Mouse (Mus musculus) liver, embryonic 15.5 days (tissue): ENCODE data around the gene Grb10. TPM values are rescaled to one million over a fixed set of nuclear protein-coding genes. Genes with fewer than 3 reads are reported as not detected.

Source experiments
- ATAC-seq: fragments of 200-750 bp; cut with Nextera tagmentation; 2 replicates; pipeline ENCODE4 v1.8.0; 2017; ENCODE audit warnings: moderate number of reproducible peaks, mild to moderate bottlenecking, moderate library complexity; ENCODE audit not compliant: insufficient read depth
- H3K27ac ChIP-seq: fragments of 300-500 bp; sonication (generic); replicated peaks from 2 replicates; pipeline ENCODE4 v1.5.1; 2015; ENCODE audit warnings: mild to moderate bottlenecking, inconsistent platforms
- H3K27me3 ChIP-seq: fragments of 300-500 bp; sonication (generic); 2 replicates; pipeline ENCODE4 v1.6.1; 2015; ENCODE audit warnings: mild to moderate bottlenecking, inconsistent platforms
- H3K36me3 ChIP-seq: fragments of 300-500 bp; sonication (generic); replicated peaks from 2 replicates; pipeline ENCODE4 v1.6.1; 2015; ENCODE audit warnings: moderate library complexity, mild to moderate bottlenecking, inconsistent platforms
- H3K4me1 ChIP-seq: fragments of 300-500 bp; sonication (generic); replicated peaks from 2 replicates; pipeline ENCODE4 v1.6.1; 2015; ENCODE audit warnings: inconsistent platforms
- H3K4me2 ChIP-seq: fragments of 300-500 bp; sonication (generic); 2 replicates; pipeline ENCODE4 v1.6.1; 2015; ENCODE audit warnings: moderate library complexity, mild to moderate bottlenecking, inconsistent platforms
- H3K4me3 ChIP-seq: fragments of 300-500 bp; sonication (generic); replicated peaks from 2 replicates; pipeline ENCODE4 v1.5.1; 2015; ENCODE audit warnings: mild to moderate bottlenecking, inconsistent platforms
- H3K9ac ChIP-seq: fragments of 300-500 bp; sonication (generic); 2 replicates; pipeline ENCODE4 v1.6.1; 2015; ENCODE audit warnings: moderate library complexity, mild to moderate bottlenecking, inconsistent platforms
- H3K9me3 ChIP-seq: fragments of 300-500 bp; sonication (generic); replicated peaks from 2 replicates; pipeline ENCODE4 v1.6.1; 2016; ENCODE audit warnings: inconsistent platforms
- WGBS: fragments of 180-500 bp; shearing (Covaris S2); methylation state at CpG from one replicate; pipeline ENCODE4 v1.1.7; 2015; ENCODE audit warnings: mixed read lengths; ENCODE audit not compliant: insufficient replicate concordance; 5-methylcytosine and 5-hydroxymethylcytosine counted together
- polyA plus RNA-seq: library from polyadenylated mRNA; unstranded; fragments of >200 nt; fragmentation: Nextera tagmentation; extraction: Ambion mirVana; gene quantifications from 2 replicates; pipeline ENCODE4 v1.2.1, GENCODE M21; 2015

Gene Grb10
- polyA plus RNA-seq, 1 experiment from 2014 or later, result 148 TPM

- Histone ChIP-seq H3K9ac (no peak within 1 kb of the TSS), H3K4me1 (peaks cover 8% of the 10 kb centered on the region), H3K9me3 (no peaks in the 10 kb centered on the region), H3K27ac (peak within 1 kb of the TSS; percentile 24; the same call in 1 of the 2 replicates), H3K4me2 (peak within 1 kb of the TSS; percentile 40), H3K36me3 (no peaks in the 10 kb centered on the region), H3K27me3 (no peaks in the 10 kb centered on the region), H3K4me3 (peak within 1 kb of the TSS; percentile 12; the same call in 1 of the 2 replicates)
- WGBS, result 56% methylated on average over 12 of the region's 12 CpGs
- peak; percentile 56 for ATAC-seq
Measured at GRCm38 (mm10) chr11:11897645-11898357, 140.7 kb downstream of the Grb10 start, which contains the start of gene Ddc. Gene Ddc (minus strand): TSS chr11:11898144.

DNA sequence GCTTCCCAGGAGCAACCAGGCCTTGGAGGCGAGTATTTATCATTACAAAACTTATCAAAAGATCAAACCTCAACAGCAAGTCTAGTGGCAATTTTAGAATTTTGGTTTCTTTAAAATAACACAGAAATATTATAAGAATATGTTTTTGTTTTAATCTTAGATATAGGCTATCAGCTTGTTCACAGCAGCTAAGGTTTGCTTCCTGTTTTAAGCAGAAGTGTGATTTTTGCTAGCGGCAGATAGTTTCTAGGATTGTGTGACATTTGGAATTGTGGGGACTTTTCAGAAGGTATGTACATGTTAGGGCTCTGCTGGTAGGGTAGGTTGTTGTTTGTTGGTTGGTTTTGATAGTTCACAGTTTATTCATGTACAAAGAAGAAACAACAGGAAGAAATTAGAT is 143.0 kb downstream of the Grb10 start:
- Histone ChIP-seq H3K9ac (no peak overlapping the region), H3K36me3 (no peaks in the 10 kb centered on the region), H3K27me3 (no peaks in the 10 kb centered on the region), H3K9me3 (no peaks in the 10 kb centered on the region), H3K4me3 (no peak overlapping the region), H3K4me2 (no peak overlapping the region), H3K4me1 (peaks cover 8% of the 10 kb centered on the region), H3K27ac (no peak overlapping the region)
- WGBS, result 42% methylated on average over 2 of the region's 2 CpGs
- no peak for ATAC-seq

GRCm38 (mm10) chr11:11893769-11894168 is 144.7 kb downstream of the Grb10 start:
- H3K4me1 ChIP-seq, result peaks cover 13% of the 10 kb centered on the region
- no peak overlapping the region for H3K4me2 ChIP-seq
- no peaks in the 10 kb centered on the region for H3K9me3 ChIP-seq
- no peak for ATAC-seq
- H3K9ac ChIP-seq, result no peak overlapping the region
- 51% methylated on average over 1 of the region's 1 CpGs for WGBS
- H3K36me3 ChIP-seq, result no peaks in the 10 kb centered on the region
- H3K4me3 ChIP-seq, result no peak overlapping the region
- no peak overlapping the region for H3K27ac ChIP-seq
- no peaks in the 10 kb centered on the region for H3K27me3 ChIP-seq

GRCm38 (mm10) chr11:11892993-11893602 is 145.4 kb downstream of the Grb10 start:
- H3K27me3 ChIP-seq, result no peaks in the 10 kb centered on the region
- H3K4me1 ChIP-seq, result peaks cover 13% of the 10 kb centered on the region
- H3K4me2 ChIP-seq, result no peak overlapping the region
- no peaks in the 10 kb centered on the region for H3K36me3 ChIP-seq
- WGBS, result 55% methylated on average over 10 of the region's 10 CpGs
- no peak overlapping the region for H3K9ac ChIP-seq
- no peak overlapping the region for H3K4me3 ChIP-seq
- no peak for ATAC-seq
- H3K9me3 ChIP-seq, result no peaks in the 10 kb centered on the region
- H3K27ac ChIP-seq, result no peak overlapping the region

GRCm38 (mm10) chr11:11891832-11892231 is 146.7 kb downstream of the Grb10 start:
- H3K4me2 ChIP-seq, result no peak overlapping the region
- H3K9ac ChIP-seq, result no peak overlapping the region
- H3K9me3 ChIP-seq, result no peaks in the 10 kb centered on the region
- peaks cover 24% of the 10 kb centered on the region for H3K4me1 ChIP-seq
- no peak overlapping the region for H3K4me3 ChIP-seq
- H3K36me3 ChIP-seq, result no peaks in the 10 kb centered on the region
- no peaks in the 10 kb centered on the region for H3K27me3 ChIP-seq
- ATAC-seq, result no peak
- no peak overlapping the region for H3K27ac ChIP-seq

- H3K9ac ChIP-seq, result no peak overlapping the region
- H3K9me3 ChIP-seq, result no peaks in the 10 kb centered on the region
- 73% methylated on average over 10 of the region's 10 CpGs for WGBS
- no peak for ATAC-seq
- no peaks in the 10 kb centered on the region for H3K36me3 ChIP-seq
- no peak overlapping the region for H3K27ac ChIP-seq
- H3K4me3 ChIP-seq, result no peak overlapping the region
- H3K27me3 ChIP-seq, result no peaks in the 10 kb centered on the region
- peaks cover 39% of the 10 kb centered on the region for H3K4me1 ChIP-seq
- H3K4me2 ChIP-seq, result no peak overlapping the region
Measured at GRCm38 (mm10) chr11:11890139-11890741, 148.2 kb downstream of the Grb10 start.

- no peak for ATAC-seq
- no peak overlapping the region for H3K9ac ChIP-seq
- H3K9me3 ChIP-seq, result no peaks in the 10 kb centered on the region
- no peak overlapping the region; the same call in 1 of the 2 replicates for H3K27ac ChIP-seq
- H3K27me3 ChIP-seq, result no peaks in the 10 kb centered on the region
- no peaks in the 10 kb centered on the region for H3K36me3 ChIP-seq
- 31% methylated on average over 3 of the region's 3 CpGs for WGBS
- H3K4me2 ChIP-seq, result no peak overlapping the region
- H3K4me3 ChIP-seq, result no peak overlapping the region
- peaks cover 54% of the 10 kb centered on the region for H3K4me1 ChIP-seq
Measured at GRCm38 (mm10) chr11:11888727-11889126, 149.8 kb downstream of the Grb10 start.

DNA sequence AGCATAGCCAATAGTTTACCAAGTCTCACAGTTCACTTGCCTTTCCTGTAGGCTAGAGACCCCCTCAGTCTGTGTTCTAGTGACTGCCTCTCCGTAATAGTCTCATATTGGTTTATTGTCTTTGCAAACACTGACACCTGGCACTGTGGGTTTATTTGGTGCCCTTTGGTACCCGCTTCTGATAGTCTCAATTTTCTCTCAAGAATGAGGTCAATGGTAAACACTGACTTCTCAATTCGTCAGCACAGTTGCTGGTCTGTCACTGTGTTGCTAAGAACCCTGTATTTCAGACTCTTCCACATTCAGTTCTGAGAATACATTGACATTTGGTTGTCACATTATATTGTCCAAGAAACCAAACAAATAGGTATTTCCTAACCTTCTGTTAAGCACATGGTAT is 150.4 kb downstream of the Grb10 start:
- H3K27me3 ChIP-seq, result no peaks in the 10 kb centered on the region
- WGBS, result 56% methylated on average over 3 of the region's 3 CpGs
- H3K36me3 ChIP-seq, result no peaks in the 10 kb centered on the region
- H3K27ac ChIP-seq, result no peak overlapping the region
- no peak for ATAC-seq
- no peak overlapping the region for H3K4me2 ChIP-seq
- no peaks in the 10 kb centered on the region for H3K9me3 ChIP-seq
- H3K4me1 ChIP-seq, result peaks cover 60% of the 10 kb centered on the region
- H3K9ac ChIP-seq, result no peak overlapping the region
- no peak overlapping the region for H3K4me3 ChIP-seq

GRCm38 (mm10) chr11:11886403-11886998 is 152.0 kb downstream of the Grb10 start:
- peaks cover 74% of the 10 kb centered on the region for H3K4me1 ChIP-seq
- H3K36me3 ChIP-seq, result no peaks in the 10 kb centered on the region
- no peak overlapping the region for H3K9ac ChIP-seq
- H3K9me3 ChIP-seq, result no peaks in the 10 kb centered on the region
- H3K4me3 ChIP-seq, result no peak overlapping the region
- WGBS, result 5% methylated on average over 4 of the region's 4 CpGs
- peak; percentile 25 for ATAC-seq
- peak overlapping the region; percentile 40 for H3K4me2 ChIP-seq
- H3K27ac ChIP-seq, result peak overlapping the region; percentile 64
- H3K27me3 ChIP-seq, result no peaks in the 10 kb centered on the region

- Histone ChIP-seq H3K9me3 (no peaks in the 10 kb centered on the region), H3K4me3 (no peak overlapping the region), H3K27ac (peak overlapping the region; percentile 69), H3K4me2 (peak overlapping the region; percentile 50; the same call in 1 of the 2 replicates), H3K9ac (no peak overlapping the region), H3K4me1 (peaks cover 80% of the 10 kb centered on the region), H3K36me3 (no peaks in the 10 kb centered on the region), H3K27me3 (no peaks in the 10 kb centered on the region)
- 28% methylated on average over 3 of the region's 3 CpGs for WGBS
- ATAC-seq, result no peak
Measured at GRCm38 (mm10) chr11:11885921-11886320, 152.6 kb downstream of the Grb10 start.

DNA sequence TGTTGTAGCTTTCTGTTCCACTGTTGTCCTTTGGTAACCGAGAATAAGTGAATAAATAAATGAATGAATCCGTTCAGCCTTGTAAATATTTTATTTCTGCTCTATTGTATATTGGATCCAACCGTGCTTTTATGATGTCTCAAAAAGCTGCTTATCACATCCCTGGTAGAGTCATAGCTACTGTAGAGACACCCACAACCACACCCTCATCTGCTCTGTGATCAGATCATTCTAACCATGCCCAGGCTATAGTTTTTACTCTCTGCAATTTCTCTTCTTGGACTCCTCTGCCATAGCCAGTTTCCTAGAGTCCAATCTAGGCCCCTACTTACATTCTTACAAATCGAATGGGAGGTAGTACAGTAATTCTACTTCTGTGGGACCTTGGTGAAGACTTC is 153.2 kb downstream of the Grb10 start:
- no peaks in the 10 kb centered on the region for H3K9me3 ChIP-seq
- H3K36me3 ChIP-seq, result no peaks in the 10 kb centered on the region
- peak overlapping the region; percentile 50 for H3K4me2 ChIP-seq
- 24% methylated on average over 4 of the region's 4 CpGs for WGBS
- no peak overlapping the region for H3K9ac ChIP-seq
- no peaks in the 10 kb centered on the region for H3K27me3 ChIP-seq
- peaks cover 86% of the 10 kb centered on the region for H3K4me1 ChIP-seq
- H3K4me3 ChIP-seq, result no peak overlapping the region
- H3K27ac ChIP-seq, result peak overlapping the region; percentile 69
- peak; percentile 88 for ATAC-seq
